Mouse (Mus musculus) kidney, embryonic 15.5 days (tissue): ENCODE measurements around the gene Nipbl. TPM values are rescaled to one million over a fixed set of nuclear protein-coding genes. Genes with fewer than 3 reads are reported as not detected.

Experiments
- ATAC-seq: fragments of 200-750 bp; cut with Nextera tagmentation; replicated peaks from 2 replicates; pipeline ENCODE4 v1.8.0; 2017; ENCODE audit warnings: moderate TSS enrichment; ENCODE audit not compliant: low FRiP score
- H3K27ac ChIP-seq: fragments of 300-500 bp; sonication (generic); 2 replicates; pipeline ENCODE4 v1.5.1; 2015; ENCODE audit warnings: mild to moderate bottlenecking, inconsistent platforms
- H3K27me3 ChIP-seq: fragments of 300-500 bp; sonication (generic); 2 replicates; pipeline ENCODE4 v1.6.1; 2015; ENCODE audit warnings: inconsistent platforms
- H3K36me3 ChIP-seq: fragments of 300-500 bp; sonication (generic); 2 replicates; pipeline ENCODE4 v1.6.1; 2015; ENCODE audit warnings: inconsistent platforms
- H3K4me1 ChIP-seq: fragments of 300-500 bp; sonication (generic); 2 replicates; pipeline ENCODE4 v1.6.1; 2015; ENCODE audit warnings: inconsistent platforms
- H3K4me2 ChIP-seq: fragments of 300-500 bp; sonication (generic); 2 replicates; pipeline ENCODE4 v1.6.1; 2015; ENCODE audit warnings: moderate library complexity, mild to moderate bottlenecking, inconsistent platforms
- H3K4me3 ChIP-seq: fragments of 300-500 bp; sonication (generic); replicated peaks from 2 replicates; pipeline ENCODE4 v1.5.1; 2015; ENCODE audit warnings: mild to moderate bottlenecking, inconsistent platforms
- H3K9ac ChIP-seq: fragments of 300-500 bp; sonication (generic); 2 replicates; pipeline ENCODE4 v1.6.1; 2015; ENCODE audit warnings: mild to moderate bottlenecking, inconsistent platforms
- H3K9me3 ChIP-seq: fragments of 300-500 bp; sonication (generic); replicated peaks from 2 replicates; pipeline ENCODE4 v1.6.1; 2016; ENCODE audit warnings: inconsistent platforms
- WGBS: fragments of 180-500 bp; shearing (Covaris S2); methylation state at CpG from one replicate; pipeline ENCODE4 v1.1.7; 2015; ENCODE audit warnings: mixed read lengths; 5-methylcytosine and 5-hydroxymethylcytosine counted together
- polyA plus RNA-seq: library from polyadenylated mRNA; unstranded; fragments of >200 nt; fragmentation: Nextera tagmentation; extraction: Ambion mirVana; gene quantifications from 2 replicates; pipeline ENCODE4 v1.2.1, GENCODE M21; 2015

The Nipbl gene
- polyA plus RNA-seq, 1 experiment from 2014 or later: 18.3 TPM

- peaks cover 15% of the 10 kb centered on the region for H3K4me1 ChIP-seq
- under 1% methylated on average over 19 of the region's 19 CpGs for WGBS
- no peaks in the 10 kb centered on the region for H3K9me3 ChIP-seq
- H3K9ac ChIP-seq: peak overlapping the region; percentile 86
- no peaks in the 10 kb centered on the region for H3K27me3 ChIP-seq
- peak overlapping the region; percentile 96 for H3K4me2 ChIP-seq
- peak overlapping the region; percentile 98 for H3K27ac ChIP-seq
- H3K36me3 ChIP-seq: no peaks in the 10 kb centered on the region
- peak overlapping the region; percentile 79 for H3K4me3 ChIP-seq
- ATAC-seq: peak; percentile 10; the same call in 1 of the 2 replicates
These were observed 1.7 kb upstream of the Nipbl start for GRCm38 (mm10) chr15:8445951-8446419.

- Histone ChIP-seq H3K27me3 (no peaks in the 10 kb centered on the region), H3K4me2 (peak overlapping the region; percentile 96), H3K4me3 (peak overlapping the region; percentile 79), H3K4me1 (peaks cover 15% of the 10 kb centered on the region), H3K27ac (peak overlapping the region; percentile 98), H3K9ac (peak overlapping the region; percentile 86), H3K36me3 (no peaks in the 10 kb centered on the region), H3K9me3 (no peaks in the 10 kb centered on the region)
- ATAC-seq: peak; percentile 72
- under 1% methylated on average over 50 of the region's 57 CpGs for WGBS
These were observed 781 bp upstream of the Nipbl start for GRCm38 (mm10) chr15:8444890-8445597.

DNA sequence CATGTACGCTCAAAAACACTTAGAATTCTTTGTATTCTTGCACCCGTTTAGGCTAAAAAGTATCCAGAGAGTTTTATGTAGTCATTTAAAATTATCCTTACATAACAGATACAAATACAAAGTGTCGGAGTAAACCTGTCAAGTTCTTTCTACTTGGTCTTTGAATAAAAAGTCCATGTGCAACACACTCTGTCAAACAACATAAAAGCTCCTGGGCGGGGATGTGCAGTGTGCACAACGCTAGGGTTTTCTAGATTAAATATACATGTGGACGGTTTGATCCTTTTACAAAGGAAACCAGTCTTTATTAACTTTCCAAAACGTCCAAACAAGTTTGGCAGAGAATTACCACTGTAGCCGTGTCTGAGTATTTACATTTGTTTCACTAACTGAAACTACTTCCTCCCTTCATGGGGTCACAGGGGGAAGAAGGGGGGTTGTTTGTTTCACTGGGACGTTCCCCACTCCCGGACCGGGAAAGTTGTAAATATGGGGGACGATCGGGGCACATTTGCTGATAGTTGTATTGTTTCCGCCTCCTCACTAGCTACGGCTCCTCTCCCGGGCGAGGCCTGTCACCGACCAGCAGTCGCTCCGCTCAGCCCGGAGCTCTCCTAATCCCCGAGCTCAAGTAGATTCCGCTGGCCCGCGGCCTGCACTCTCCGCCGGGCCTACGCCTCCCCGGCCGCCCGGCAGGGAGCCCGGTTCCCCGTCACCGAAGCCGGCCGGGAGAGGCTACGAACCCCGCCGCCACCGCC lies 916 bp downstream of the Nipbl start:
- Histone ChIP-seq H3K9me3 (no peaks in the 10 kb centered on the region), H3K27ac (peak overlapping the region; percentile 98), H3K36me3 (no peaks in the 10 kb centered on the region), H3K9ac (peak overlapping the region; percentile 86), H3K27me3 (no peaks in the 10 kb centered on the region), H3K4me1 (peaks cover 15% of the 10 kb centered on the region), H3K4me2 (peak overlapping the region; percentile 96), H3K4me3 (peak overlapping the region; percentile 79)
- ATAC-seq: peak; percentile 43
- under 1% methylated on average over 39 of the region's 40 CpGs for WGBS

DNA sequence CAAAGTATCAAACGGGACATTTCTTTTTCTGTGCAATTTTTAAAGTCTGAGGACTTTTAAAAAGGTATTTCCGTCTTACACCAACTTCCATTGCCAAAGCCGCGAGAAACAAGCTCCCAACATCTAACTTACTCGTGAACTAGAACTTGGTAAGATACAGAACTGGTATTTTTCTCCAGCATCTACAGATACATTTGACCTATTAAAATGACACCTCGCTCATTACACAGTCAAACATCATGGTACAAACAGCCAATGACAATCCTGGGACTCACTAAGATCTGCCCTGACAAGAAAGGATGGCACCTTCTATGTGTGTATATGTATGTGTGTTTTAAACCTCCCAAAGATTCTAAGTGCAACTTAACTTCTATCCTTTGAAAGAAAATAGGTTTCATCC lies 1.5 kb downstream of the Nipbl start:
- peak overlapping the region; percentile 59 for H3K27ac ChIP-seq
- no peaks in the 10 kb centered on the region for H3K36me3 ChIP-seq
- 2% methylated on average over 6 of the region's 6 CpGs for WGBS
- H3K27me3 ChIP-seq: no peaks in the 10 kb centered on the region
- no peaks in the 10 kb centered on the region for H3K9me3 ChIP-seq
- peaks cover 15% of the 10 kb centered on the region for H3K4me1 ChIP-seq
- ATAC-seq: no peak
- H3K9ac ChIP-seq: peak overlapping the region; percentile 86
- peak overlapping the region; percentile 96 for H3K4me2 ChIP-seq
- peak overlapping the region; percentile 79 for H3K4me3 ChIP-seq

DNA sequence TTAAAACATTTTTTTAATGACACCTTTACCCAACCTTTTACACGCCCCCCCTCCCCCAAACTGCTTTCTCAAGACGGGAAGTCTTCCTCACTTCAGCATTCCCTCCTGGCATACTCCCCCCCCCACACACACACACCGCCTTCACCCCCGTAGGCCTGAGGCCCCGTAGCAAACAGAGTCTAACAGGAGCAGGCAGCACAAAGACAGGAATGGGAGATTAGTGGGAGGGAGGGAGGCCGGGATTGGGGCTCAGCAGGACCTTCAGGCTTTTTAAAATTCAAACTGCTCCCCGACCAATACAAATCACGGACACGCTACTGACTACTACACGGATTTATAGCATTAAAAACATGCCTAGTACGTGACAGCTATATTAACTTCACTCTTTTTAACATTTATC lies 2.1 kb downstream of the Nipbl start:
- peak overlapping the region; percentile 79 for H3K4me3 ChIP-seq
- no peak for ATAC-seq
- H3K9ac ChIP-seq: peak overlapping the region; percentile 86
- peaks cover 11% of the 10 kb centered on the region for H3K4me1 ChIP-seq
- H3K27me3 ChIP-seq: no peaks in the 10 kb centered on the region
- peak overlapping the region; percentile 96 for H3K4me2 ChIP-seq
- no peaks in the 10 kb centered on the region for H3K9me3 ChIP-seq
- 2% methylated on average over 11 of the region's 11 CpGs for WGBS
- H3K36me3 ChIP-seq: no peaks in the 10 kb centered on the region
- H3K27ac ChIP-seq: peak overlapping the region; percentile 59

- no peak for ATAC-seq
- H3K9me3 ChIP-seq: no peaks in the 10 kb centered on the region
- H3K4me2 ChIP-seq: no peak overlapping the region
- no peaks in the 10 kb centered on the region for H3K4me1 ChIP-seq
- no peaks in the 10 kb centered on the region for H3K27me3 ChIP-seq
- H3K36me3 ChIP-seq: no peaks in the 10 kb centered on the region
- WGBS: 85% methylated on average over 2 of the region's 2 CpGs
- H3K27ac ChIP-seq: no peak overlapping the region
- H3K9ac ChIP-seq: no peak overlapping the region
- H3K4me3 ChIP-seq: no peak overlapping the region
These were observed 10.9 kb downstream of the Nipbl start for GRCm38 (mm10) chr15:8433239-8433947.

DNA sequence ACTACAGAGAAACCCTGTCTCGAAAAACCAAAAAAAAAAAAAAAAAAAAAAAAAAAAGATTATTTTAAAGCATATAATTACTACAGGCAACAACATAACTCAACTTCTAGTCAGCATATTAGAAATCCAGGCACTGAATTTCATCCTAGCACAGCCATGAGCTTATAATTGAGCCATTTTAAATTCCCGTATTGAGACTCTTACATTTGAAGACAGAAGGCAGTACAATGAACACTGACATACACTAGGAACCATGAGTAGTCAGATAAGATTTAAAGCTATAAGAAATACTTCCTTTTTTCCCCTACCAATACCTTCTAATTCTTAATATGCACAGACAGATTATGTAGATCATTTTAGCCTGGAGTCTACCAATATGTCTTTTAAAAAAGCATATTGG lies 11.7 kb downstream of the Nipbl start:
- no peaks in the 10 kb centered on the region for H3K27me3 ChIP-seq
- H3K9me3 ChIP-seq: no peaks in the 10 kb centered on the region
- 98% methylated on average over 2 of the region's 2 CpGs for WGBS
- no peaks in the 10 kb centered on the region for H3K4me1 ChIP-seq
- H3K36me3 ChIP-seq: no peaks in the 10 kb centered on the region
- H3K9ac ChIP-seq: no peak overlapping the region
- no peak overlapping the region for H3K4me3 ChIP-seq
- no peak for ATAC-seq
- no peak overlapping the region for H3K27ac ChIP-seq
- no peak overlapping the region for H3K4me2 ChIP-seq

- H3K27ac ChIP-seq: no peak overlapping the region
- H3K27me3 ChIP-seq: no peaks in the 10 kb centered on the region
- ATAC-seq: no peak; the same call in 1 of the 2 replicates
- H3K36me3 ChIP-seq: no peaks in the 10 kb centered on the region
- H3K9me3 ChIP-seq: no peaks in the 10 kb centered on the region
- H3K4me1 ChIP-seq: no peaks in the 10 kb centered on the region
- H3K4me2 ChIP-seq: no peak overlapping the region
- no peak overlapping the region for H3K4me3 ChIP-seq
- H3K9ac ChIP-seq: no peak overlapping the region
- 72% methylated on average over 5 of the region's 5 CpGs for WGBS
These were observed 14.8 kb downstream of the Nipbl start for GRCm38 (mm10) chr15:8429502-8429901.

DNA sequence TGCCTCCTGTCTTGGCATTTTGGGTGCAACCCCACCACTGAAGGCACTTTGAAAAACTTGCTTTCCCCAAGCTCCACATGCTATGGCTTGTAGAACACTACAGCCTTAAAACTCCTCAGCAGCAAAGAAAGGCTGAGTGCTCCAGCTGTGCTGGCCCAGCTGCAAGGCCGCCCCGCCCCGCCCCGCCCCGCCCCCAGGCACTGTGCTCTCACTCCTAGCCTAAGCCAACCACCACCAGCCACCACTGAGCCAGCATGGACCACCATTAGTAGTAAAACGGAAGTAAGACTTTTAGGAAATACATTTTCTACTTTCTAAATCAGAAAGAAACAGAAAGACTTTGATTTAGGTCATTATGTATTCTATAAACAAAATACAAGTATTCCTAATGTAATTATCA lies 23.4 kb downstream of the Nipbl start:
- Histone ChIP-seq H3K4me1 (0 out of 2 replicates have a peak, but pooled peaks cover 2% of the 10 kb centered on the region), H3K9ac (no peak overlapping the region), H3K4me2 (no peak overlapping the region), H3K36me3 (no peaks in the 10 kb centered on the region), H3K27me3 (no peaks in the 10 kb centered on the region), H3K9me3 (no peaks in the 10 kb centered on the region), H3K4me3 (no peak overlapping the region), H3K27ac (no peak overlapping the region)
- ATAC-seq: no peak
- 28% methylated on average over 6 of the region's 6 CpGs for WGBS

- no peak for ATAC-seq
- Histone ChIP-seq H3K4me3 (no peak overlapping the region), H3K4me1 (no peaks in the 10 kb centered on the region), H3K9ac (no peak overlapping the region), H3K36me3 (no peaks in the 10 kb centered on the region), H3K9me3 (no peaks in the 10 kb centered on the region), H3K4me2 (no peak overlapping the region), H3K27ac (no peak overlapping the region), H3K27me3 (no peaks in the 10 kb centered on the region)
- WGBS: 76% methylated on average over 4 of the region's 4 CpGs
These were observed 27.6 kb downstream of the Nipbl start for GRCm38 (mm10) chr15:8416500-8417138.

DNA sequence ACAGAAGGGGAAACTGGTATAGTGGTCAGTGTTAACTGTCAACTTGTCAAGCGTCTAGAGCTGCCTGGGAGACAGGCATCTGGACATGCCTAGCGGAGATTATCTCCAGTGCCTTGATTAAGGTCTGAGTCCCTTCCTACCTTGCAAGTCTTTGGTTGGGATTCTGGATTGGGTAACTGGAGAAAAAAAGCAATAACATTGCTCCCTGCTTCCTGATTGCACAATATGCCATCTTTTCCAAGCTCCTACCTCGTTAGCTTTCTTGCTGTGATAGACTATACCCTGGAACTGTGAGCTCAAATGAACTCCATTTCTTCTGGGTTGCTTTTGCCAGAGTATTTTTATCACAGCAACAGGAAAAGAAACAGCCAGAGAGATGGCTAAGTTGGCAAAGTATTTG lies 30.9 kb downstream of the Nipbl start:
- no peak overlapping the region for H3K4me2 ChIP-seq
- H3K27ac ChIP-seq: no peak overlapping the region
- H3K36me3 ChIP-seq: no peaks in the 10 kb centered on the region
- no peaks in the 10 kb centered on the region for H3K27me3 ChIP-seq
- no peak overlapping the region for H3K4me3 ChIP-seq
- WGBS: 91% methylated on average over 3 of the region's 3 CpGs
- no peak overlapping the region for H3K9ac ChIP-seq
- no peak for ATAC-seq
- H3K9me3 ChIP-seq: no peaks in the 10 kb centered on the region
- H3K4me1 ChIP-seq: no peaks in the 10 kb centered on the region
